Mouse (Mus musculus): Measurements from ENCODE around the gene Mrpl16. TPM values are rescaled to one million over a fixed set of nuclear protein-coding genes. Genes with fewer than 3 reads are reported as not detected.

The Mrpl16 gene
- total and polyA plus RNA-seq, 3 experiments: 46.8 to 58.3 TPM; not detected in 1

DNA sequence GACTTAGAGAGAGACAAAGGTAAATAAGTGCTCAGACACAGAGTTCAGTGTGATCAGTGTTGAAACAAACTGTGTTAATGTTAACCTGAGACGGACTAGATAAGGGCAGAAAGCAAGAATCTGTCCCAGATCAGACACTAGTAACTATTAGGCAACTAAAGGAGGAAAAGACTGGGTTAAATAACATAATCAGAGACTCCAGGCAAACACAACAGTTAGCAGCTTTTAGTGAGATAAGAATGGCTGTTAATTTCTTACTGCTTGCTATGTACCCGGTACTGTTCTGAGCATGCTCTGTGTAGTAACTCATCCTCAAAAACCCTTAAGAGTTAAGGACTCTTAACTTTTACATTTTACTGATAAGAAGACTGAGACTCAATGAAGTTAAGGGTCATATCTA is 44.3 kb upstream of the Mrpl16 start (continued):
- TF ChIP-seq NELFE (IDR thresholded peaks at IDR 0.05; ENCODE audit: low read depth, low read length) (no peak), KAT2A (conservative IDR thresholded peaks at IDR 0.05; ENCODE audit: low read depth, low read length) (no peak), ETS1 (IDR thresholded peaks at IDR 0.05; ENCODE audit: low read depth, low read length) (peak; percentile 68; the same call in 1 of the 2 replicates), TAL1 (IDR thresholded peaks at IDR 0.05; ENCODE audit: low read length) (no peak), POLR2AphosphoS2 (IDR thresholded peaks at IDR 0.05; ENCODE audit: low read length) (no peak), SMC3 (IDR thresholded peaks at IDR 0.05; ENCODE audit: low read depth, low read length) (no peak), CHD2 (IDR thresholded peaks at IDR 0.05; ENCODE audit: low read length) (no peak), MEF2A (IDR thresholded peaks at IDR 0.05; ENCODE audit: extremely low read depth, insufficient replicate concordance, low read depth, low read length, poor library complexity, severe bottlenecking) (no peak), RAD21 (IDR thresholded peaks at IDR 0.05; ENCODE audit: low read depth, low read length) (no peak), POLR2AphosphoS5 (IDR thresholded peaks at IDR 0.05; ENCODE audit: borderline replicate concordance, low read depth, low read length) (no peak), POLR2A (IDR thresholded peaks at IDR 0.05; ENCODE audit: control insufficient read depth in 1 of 2, insufficient read depth in 1 of 2, low read depth in 1 of 2, low read length in 2 of 2, poor library complexity in 1 of 2) (no peak), MYC (IDR thresholded peaks at IDR 0.05; ENCODE audit: low read depth, low read length) (no peak), MAFK (IDR thresholded peaks at IDR 0.05; ENCODE audit: borderline replicate concordance, low read depth, low read length) (peak; percentile 37; the same call in 1 of the 2 replicates), ZNF384 (IDR thresholded peaks at IDR 0.05; ENCODE audit: low read depth, low read length) (no peak), ZKSCAN1 (IDR thresholded peaks at IDR 0.05; ENCODE audit: low read depth, low read length) (no peak), GATA1 (IDR thresholded peaks at IDR 0.05; ENCODE audit: low read depth, low read length) (peak; percentile 89), USF2 (IDR thresholded peaks at IDR 0.05; ENCODE audit: borderline replicate concordance in 1 of 2, insufficient read depth in 1 of 2, low read depth in 1 of 2, low read length in 2 of 2) (no peak)

DNA sequence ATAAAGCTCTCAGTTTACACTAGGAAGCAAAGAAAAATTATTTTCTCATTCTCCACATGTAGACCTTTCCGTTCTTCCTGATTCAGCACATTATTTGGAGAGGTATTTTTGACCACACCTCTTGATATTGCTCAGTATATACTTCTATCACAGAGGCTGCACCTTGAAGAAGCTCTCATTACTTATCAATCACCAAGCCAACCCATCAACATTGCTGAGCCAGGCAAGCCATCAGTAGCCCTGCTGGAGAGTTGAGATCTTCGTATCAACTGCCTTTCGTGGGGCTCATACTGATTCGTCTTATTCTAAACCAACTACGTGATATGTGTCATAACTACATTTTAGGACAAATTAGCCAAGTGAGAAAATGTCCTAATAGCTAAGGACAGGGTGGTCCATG is 42.9 kb upstream of the Mrpl16 start:
- H3K9me3 ChIP-seq (replicated peaks; ENCODE audit: insufficient read depth, low read length): no peaks in the 10 kb centered on the region
- TF ChIP-seq MYB (IDR thresholded peaks at IDR 0.05; ENCODE audit: low read depth, low read length) (no peak), TBP (IDR thresholded peaks at IDR 0.05; ENCODE audit: low read depth, low read length) (no peak), E2F4 (IDR thresholded peaks at IDR 0.05; ENCODE audit: borderline replicate concordance, low read depth, low read length) (no peak), ELF1 (IDR thresholded peaks at IDR 0.05; ENCODE audit: low read depth, low read length) (no peak)
- H3K9ac ChIP-seq (ENCODE audit: control insufficient read depth, low read depth, low read length, poor library complexity, severe bottlenecking): no peak overlapping the region
- H3K4me3 ChIP-seq (ENCODE audit: control insufficient read depth in 1 of 2, insufficient read depth in 1 of 2, low read depth in 2 of 2, low read length in 2 of 2): no peak overlapping the region
- H3K4me1 ChIP-seq (ENCODE audit: control insufficient read depth in 1 of 2, insufficient read depth in 2 of 2, low read length in 2 of 2): peaks cover 16 to 18% of the 10 kb centered on the region in 2 experiments
- peaks cover 0 to 12% of the 10 kb centered on the region in 2 experiments; a peak in 2 of 4 replicates for H3K36me3 ChIP-seq (ENCODE audit: control insufficient read depth in 1 of 2, insufficient read depth in 2 of 2, low read length in 2 of 2)
- no peak overlapping the region for H3K27ac ChIP-seq (ENCODE audit: control insufficient read depth, low read depth, low read length)
- H3K79me2 ChIP-seq (ENCODE audit: control insufficient read depth, insufficient read depth, low read length, poor library complexity): no peaks in the 10 kb centered on the region
- no peak for DNase-seq (ENCODE audit: low read depth, low spot score)
- no peaks in the 10 kb centered on the region for H3K27me3 ChIP-seq (ENCODE audit: control insufficient read depth in 1 of 2, insufficient read depth in 2 of 2, low read length in 2 of 2)
